Mouse (Mus musculus) left cerebral cortex, adult 18-20 months (tissue): ENCODE data around the gene Gm11444. TPM values are rescaled to one million over a fixed set of nuclear protein-coding genes. Genes with fewer than 3 reads are reported as not detected.
A peak's percentile ranks its signal among the peaks of the same experiment; 100 is the strongest.

Source experiments
- DNase-seq, 2 experiments: peaks; one replicate each; pipeline ENCODE4 v3.0.0; 2021 to 2022; ENCODE audit warnings: low spot score in 2 of 2, mixed read lengths in 1 of 2
- total RNA-seq, 2 experiments: library from RNA; stranded (reverse); gene quantifications; 2 replicates each; pipeline ENCODE4 v1.2.3; 2021

The Gm11444 gene
- total RNA-seq, 2 experiments from 2014 or later = not detected

DNA sequence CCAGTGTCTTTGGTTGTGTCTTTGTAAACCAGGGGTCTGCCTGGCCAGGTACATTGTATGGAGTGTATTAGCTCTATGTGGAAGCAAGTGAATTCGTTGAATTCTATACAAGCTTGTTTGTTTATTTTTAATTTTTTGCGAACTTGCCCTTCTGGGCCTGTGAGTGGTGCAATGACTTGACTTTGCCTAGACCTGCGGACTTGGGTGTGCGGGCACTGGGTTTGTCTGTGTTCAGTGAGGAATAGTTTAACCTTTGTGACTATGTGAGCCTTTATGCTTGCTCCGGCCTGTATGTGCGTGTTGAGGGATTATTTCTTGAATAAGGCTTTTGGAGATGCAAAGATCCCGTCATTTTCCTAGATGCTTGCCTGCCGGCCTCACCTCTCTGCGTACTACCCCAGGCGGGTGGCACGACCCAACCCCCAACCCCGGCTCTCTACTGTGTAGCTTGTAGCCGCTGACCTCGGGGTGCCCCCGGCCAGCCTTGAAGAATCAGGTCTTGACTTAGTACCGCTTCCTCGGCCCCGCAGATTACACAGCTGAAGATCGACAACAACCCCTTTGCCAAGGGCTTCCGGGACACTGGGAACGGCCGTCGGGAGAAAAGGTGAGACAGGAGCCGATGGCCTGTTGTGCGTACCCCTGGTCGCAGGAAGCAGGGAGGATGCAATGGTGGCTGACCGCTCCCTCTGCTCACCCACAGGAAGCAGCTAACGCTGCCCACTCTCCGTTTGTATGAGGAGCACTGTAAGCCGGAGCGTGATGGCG is 13.4 kb downstream of the Gm11444 start:
- no peak for DNase-seq

- no peak for DNase-seq
These were observed 14.2 kb downstream of the Gm11444 start for GRCm38 (mm10) chr11:85835753-85836522.

DNA sequence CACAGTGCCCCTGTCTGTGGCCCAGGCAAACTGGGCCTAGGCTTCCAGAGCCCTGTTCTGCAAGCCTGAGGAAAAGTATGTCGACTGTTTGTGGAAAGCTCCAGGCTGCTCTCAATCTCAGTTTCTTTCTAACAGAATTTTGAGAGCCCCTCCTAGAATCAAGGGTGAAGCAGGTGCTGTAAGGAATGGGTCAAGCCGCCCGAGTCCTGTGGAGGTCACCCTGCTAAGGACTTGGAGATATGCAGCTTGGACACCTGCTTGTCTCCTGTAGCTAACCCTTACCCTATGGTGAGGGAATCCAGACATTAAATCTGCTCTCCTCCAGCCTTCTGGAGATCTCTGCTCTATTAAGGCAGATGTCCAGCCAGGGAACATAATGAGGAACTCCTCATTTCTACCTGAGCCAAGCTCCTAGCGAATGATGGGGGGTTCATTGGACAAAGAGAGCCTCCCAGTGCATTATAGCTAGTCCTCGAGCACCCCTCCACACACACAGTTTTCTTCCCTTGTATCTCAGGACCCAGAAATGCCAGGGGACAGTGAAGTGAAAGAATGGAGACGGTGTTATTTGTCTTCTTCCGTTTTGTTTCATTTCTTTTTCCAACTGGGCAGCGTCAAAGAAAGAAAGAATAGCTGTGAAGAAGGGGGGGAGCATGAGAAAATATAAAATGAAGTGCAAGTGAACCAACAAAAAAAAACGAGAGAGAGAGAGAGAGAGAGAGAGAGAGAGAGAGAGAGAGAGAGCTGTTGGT is 15.0 kb downstream of the Gm11444 start:
- no peak for DNase-seq

- no peak for DNase-seq
These were observed 15.7 kb downstream of the Gm11444 start for GRCm38 (mm10) chr11:85834386-85834931.

- no peak for DNase-seq
These were observed 16.3 kb downstream of the Gm11444 start for GRCm38 (mm10) chr11:85833761-85834385.

DNA sequence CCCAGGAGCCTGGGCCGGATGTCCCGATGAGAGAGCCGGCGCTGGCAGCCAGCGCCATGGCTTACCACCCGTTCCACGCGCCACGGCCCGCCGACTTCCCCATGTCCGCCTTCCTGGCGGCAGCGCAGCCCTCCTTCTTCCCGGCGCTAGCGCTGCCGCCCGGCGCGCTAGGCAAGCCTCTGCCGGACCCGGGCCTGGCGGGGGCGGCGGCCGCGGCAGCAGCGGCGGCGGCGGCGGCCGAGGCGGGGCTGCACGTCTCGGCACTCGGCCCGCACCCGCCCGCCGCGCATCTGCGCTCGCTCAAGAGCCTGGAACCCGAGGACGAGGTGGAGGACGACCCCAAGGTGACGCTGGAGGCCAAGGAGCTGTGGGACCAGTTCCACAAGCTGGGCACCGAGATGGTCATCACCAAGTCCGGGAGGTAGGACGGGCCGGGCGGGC is 17.0 kb downstream of the Gm11444 start:
- no peak for DNase-seq

- DNase-seq = no peak
These were observed 17.8 kb downstream of the Gm11444 start, which contains the start of gene Tbx2 for GRCm38 (mm10) chr11:85832231-85832924. Tbx2 (plus strand) TSS chr11:85832551.

DNA sequence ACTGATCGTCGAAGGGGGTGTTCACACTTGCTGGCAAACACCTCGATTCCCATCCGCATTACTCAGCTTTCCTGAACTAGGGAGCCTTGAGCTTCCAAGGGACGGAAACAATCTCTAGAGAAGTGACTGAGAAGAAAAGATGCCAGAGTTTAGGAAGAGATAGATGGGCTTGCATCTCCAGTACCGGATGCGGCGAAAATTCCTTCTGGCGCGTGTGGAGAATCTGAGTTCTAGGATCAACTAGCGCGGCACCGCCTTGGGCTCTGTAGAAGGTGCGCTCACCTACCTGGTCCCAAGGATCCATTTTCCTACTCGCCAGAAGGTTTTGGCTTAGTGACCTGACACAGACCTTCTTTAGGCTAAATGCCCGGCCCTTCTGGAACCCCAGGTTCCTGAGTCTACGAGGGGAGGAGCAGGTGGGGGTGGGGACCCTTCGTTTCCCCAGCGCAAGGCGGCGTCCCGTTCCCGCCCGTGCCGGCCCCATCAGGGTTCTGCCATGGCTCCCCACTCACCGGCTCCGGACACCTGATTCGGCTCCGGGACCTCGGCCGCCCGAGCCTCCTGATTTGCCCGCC is 18.4 kb downstream of the Gm11444 start:
- DNase-seq = no peak

DNA sequence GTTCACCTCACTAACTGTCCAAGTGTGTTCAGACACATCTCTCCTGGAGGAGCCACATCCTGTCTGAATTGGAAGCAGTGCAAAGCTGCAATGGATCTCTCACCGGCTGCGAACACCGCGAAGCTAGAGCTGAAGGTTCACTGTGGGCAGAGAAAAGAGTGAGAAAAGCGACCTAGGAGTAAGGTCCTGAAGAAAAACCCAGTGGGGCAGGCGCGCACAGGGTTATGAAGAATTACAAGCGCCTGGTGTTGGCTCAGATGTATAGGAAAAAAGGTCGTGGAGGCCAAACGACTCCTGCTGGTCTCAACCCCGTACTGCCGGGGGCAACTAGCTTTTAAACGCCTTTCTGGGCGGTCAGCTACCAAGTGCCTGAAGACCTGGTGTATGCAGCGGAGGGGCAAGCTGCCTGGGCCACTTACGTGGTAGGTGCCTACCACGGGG is 19.2 kb downstream of the Gm11444 start:
- no peak for DNase-seq

DNA sequence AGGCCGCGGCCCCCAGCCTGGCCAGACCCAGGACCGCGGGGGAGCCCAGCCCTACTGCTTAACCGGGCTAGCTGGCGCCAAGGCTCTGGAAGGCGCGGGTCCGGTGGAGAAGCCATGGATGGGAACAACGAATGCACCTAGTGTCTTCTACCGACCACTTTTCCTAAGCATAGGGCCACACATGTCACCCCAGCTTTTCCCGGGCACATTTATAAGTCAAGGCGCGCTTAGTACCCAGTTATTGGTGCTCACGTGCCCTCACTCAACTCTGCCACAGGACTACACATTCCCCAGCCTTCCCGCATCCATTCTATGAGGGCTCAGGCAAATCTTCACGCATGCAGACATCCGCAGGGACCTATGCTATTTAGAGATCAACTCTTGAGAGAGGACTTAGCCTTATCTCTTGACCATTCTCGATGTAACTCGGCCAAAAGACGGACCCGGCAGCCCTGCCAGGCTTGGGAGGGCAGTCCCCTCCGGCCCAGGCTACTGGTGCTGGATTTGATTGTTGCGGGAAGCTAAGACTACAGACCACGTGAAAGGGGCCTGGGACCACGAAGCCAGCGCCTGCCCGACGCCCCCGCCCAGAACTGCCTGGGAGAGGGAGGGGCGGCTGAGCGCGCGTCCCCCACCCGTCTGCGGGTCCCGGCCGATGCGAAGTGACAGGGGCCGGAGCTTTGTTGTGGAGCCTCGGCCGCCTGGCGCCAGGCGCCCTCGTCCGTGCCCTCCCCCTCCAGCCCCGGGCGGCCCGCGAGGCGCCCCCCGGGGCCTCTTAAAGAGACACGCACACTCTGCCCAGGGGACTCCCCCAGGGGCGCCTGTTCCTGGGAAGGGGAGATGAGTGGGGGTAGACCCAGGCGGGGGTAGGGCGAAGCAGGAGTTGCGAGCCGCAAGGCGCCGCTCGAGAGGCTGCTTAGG is 20.4 kb downstream of the Gm11444 start:
- no peak for DNase-seq

DNA sequence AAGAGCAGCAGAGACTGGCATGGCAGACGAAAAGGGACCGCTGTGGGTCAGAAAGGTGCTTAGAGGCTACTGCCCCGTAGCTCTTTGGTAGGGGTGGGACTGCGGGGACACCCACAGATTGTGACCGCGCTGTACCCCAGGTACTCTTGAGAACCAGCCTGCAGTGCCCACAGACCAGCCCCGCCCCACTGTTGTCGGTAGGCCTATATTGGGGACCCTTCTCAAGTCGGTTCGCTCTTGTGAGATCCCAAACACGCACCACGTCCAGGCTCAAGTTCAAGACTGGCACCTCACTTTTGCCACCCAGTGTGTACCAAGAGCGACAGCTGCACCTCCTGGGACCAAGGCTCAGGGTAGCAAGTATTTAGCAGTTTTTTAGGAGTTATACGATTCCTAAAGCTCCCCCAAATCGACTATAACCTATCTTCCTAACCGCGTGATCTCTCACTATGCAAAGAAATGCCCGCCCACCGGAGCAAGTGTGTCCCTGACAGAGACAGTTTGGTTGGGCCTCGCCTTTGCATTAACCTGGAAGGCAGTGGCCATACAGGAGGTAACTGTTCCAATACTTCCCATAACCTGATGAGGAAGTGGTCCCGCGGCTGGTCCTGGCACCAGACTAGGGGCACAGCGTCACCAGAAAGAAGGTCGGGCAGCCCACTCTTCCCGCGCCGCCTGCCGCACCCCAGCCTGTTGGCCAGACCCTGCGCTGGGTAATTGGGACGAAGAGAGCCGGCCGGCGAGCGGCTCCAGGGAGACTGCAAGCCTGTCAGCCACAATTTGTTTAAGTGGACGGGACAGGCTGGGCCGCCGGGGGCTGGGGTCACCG is 21.2 kb downstream of the Gm11444 start:
- DNase-seq = no peak

DNA sequence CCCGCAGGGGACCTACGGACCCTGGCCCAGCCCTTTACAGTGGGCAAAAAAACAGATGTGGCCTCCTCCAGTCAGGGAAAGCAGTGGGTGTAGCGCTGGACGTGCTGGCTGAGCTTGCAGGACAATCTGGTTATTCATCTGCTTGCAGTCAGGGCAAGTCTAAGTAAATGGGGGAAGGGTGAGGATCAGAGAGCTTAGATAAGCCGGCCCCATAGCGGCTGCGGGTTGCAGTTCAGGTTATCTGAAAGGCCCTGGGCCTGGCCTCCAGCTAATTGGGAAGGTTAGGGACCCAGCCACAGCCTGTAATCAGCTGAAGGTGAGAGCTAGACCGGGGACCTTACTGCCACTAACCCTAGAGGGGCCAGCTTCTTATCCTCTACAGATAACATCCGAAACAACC is 22.8 kb downstream of the Gm11444 start:
- no peak for DNase-seq

DNA sequence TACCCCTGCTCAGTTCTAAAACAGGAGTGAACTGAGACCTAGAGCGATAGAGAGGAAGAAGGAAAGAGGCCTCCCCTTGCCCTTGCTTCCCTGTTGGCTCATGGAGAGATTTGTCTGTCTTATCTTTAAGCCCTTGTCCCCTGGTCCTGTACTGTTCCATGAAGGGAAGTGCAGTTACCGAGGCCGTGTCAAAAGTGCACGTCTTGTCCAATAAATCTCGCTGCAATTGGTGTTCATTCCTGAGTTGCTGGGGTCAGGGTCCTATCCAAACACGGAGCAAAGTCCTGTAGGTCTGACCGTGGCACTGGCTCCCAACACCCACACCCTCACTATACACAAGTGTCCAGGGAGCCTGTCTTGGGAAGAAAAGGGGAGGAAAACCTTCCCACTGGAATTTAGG is 24.3 kb downstream of the Gm11444 start:
- DNase-seq = no peak

DNA sequence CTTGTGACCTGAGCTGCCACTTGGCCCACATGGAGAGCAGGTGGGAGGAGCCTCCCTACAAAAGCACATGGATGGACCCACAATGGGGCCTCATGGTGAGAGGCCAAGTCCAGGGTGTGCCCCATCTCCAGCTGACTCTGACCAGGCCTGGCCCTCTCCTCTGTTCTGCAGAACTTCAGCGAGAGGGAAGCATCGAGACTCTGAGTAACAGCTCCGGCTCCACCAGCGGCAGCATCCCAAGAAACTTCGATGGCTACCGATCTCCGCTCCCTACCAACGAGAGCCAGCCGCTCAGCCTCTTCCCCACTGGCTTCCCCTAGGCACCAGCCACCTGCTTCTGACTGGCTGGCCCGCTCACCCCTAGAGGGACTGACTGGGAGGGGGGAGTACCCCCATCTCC is 25.1 kb downstream of the Gm11444 start:
- DNase-seq = no peak

- DNase-seq = no peak
These were observed 26.3 kb downstream of the Gm11444 start for GRCm38 (mm10) chr11:85823794-85824193.

GRCm38 (mm10) chr11:85823181-85823580 is 27.0 kb downstream of the Gm11444 start:
- DNase-seq = peak; percentile 68 to 77

DNA sequence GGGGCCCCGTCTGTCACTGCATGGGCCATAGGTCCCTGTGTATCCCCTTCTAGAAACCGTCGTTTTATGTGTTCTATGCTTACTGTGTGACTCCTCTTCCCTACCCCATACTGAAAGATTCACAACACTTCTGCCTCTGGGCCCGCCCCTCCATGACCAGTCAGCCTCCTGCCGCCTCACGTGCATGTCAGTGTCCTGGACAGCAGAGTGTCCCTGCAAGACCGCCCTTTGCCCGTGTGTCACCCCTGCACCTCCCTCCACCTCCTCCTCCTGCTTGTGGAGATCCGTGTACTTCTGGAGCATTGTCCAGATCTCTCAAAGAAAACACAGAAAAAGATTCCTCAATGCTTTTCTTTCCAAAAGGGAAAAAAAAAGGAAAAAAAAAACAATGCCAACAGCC is 28.5 kb downstream of the Gm11444 start:
- no peak for DNase-seq

DNA sequence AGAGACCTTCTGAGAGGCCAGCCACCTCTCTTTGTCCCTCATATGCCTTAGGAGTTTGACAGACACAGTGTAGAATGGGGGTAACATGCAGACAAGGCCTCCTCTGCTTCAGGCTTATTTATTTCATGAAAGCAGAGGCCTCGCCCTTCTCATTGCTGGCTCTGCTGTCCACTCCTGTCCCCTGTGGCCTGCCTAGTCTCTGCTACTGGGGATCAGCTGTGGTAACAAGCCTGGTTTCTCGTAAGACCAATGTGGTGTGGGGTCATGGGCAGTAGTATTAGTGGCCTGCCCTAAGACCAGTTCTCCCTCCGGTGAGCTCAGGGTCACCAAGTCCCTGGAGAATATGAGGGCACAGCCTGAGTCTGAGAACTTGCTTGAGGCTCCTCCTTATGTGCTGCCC is 29.2 kb downstream of the Gm11444 start:
- DNase-seq = no peak
